Mouse (Mus musculus) midbrain, embryonic 13.5 days (tissue): ENCODE results near the gene Hras. TPM values are rescaled to one million over a fixed set of nuclear protein-coding genes. Genes with fewer than 3 reads are reported as not detected.

Experiments
- ATAC-seq: fragments of 200-750 bp; cut with Nextera tagmentation; 2 replicates; pipeline ENCODE4 v1.8.0; 2017; ENCODE audit warnings: mild to moderate bottlenecking, moderate TSS enrichment, moderate library complexity
- H3K27ac ChIP-seq: fragments of 300-500 bp; sonication (generic); 2 replicates; pipeline ENCODE4 v1.5.1; 2015; ENCODE audit warnings: inconsistent platforms, mild to moderate bottlenecking, moderate library complexity
- H3K27me3 ChIP-seq: fragments of 300-500 bp; sonication (generic); 2 replicates; pipeline ENCODE4 v1.6.1; 2015; ENCODE audit warnings: mild to moderate bottlenecking, inconsistent platforms
- H3K36me3 ChIP-seq: fragments of 300-500 bp; sonication (generic); 2 replicates; pipeline ENCODE4 v1.6.1; 2015; ENCODE audit warnings: mild to moderate bottlenecking, inconsistent platforms
- H3K4me1 ChIP-seq: fragments of 300-500 bp; sonication (generic); replicated peaks from 2 replicates; pipeline ENCODE4 v1.6.1; 2015; ENCODE audit warnings: inconsistent platforms
- H3K4me2 ChIP-seq: fragments of 300-500 bp; sonication (generic); replicated peaks from 2 replicates; pipeline ENCODE4 v1.6.1; 2015; ENCODE audit warnings: moderate library complexity, mild to moderate bottlenecking, inconsistent platforms
- H3K4me3 ChIP-seq: fragments of 300-500 bp; sonication (generic); replicated peaks from 2 replicates; pipeline ENCODE4 v1.5.1; 2015; ENCODE audit warnings: mild to moderate bottlenecking, inconsistent platforms
- H3K9ac ChIP-seq: fragments of 300-500 bp; sonication (generic); replicated peaks from 2 replicates; pipeline ENCODE4 v1.6.1; 2015; ENCODE audit warnings: mild to moderate bottlenecking, inconsistent platforms
- H3K9me3 ChIP-seq: fragments of 300-500 bp; sonication (generic); 2 replicates; pipeline ENCODE4 v1.6.1; 2016; ENCODE audit warnings: mild to moderate bottlenecking, inconsistent platforms
- WGBS: fragments of 180-500 bp; shearing (Covaris S2); methylation state at CpG from one replicate; pipeline ENCODE4 v1.1.7; 2015; 5-methylcytosine and 5-hydroxymethylcytosine counted together
- polyA plus RNA-seq: library from polyadenylated mRNA; unstranded; fragments of >200 nt; fragmentation: Nextera tagmentation; extraction: Ambion mirVana; gene quantifications from 2 replicates; pipeline ENCODE4 v1.2.1, GENCODE M21; 2015

The Hras gene
- polyA plus RNA-seq, 1 experiment from 2014 or later, result 114 TPM

GRCm38 (mm10) chr7:141192776-141193347, 943 bp downstream of the Hras start:
- WGBS, result 29% methylated on average over 12 of the region's 12 CpGs
- H3K4me1 ChIP-seq, result peaks cover 32% of the 10 kb centered on the region

GRCm38 (mm10) chr7:141191796-141192685, 1.8 kb downstream of the Hras start:
- Histone ChIP-seq H3K9ac (peak overlapping the region; percentile 97; the same call in 1 of the 2 replicates), H3K36me3 (peaks cover 38% of the 10 kb centered on the region), H3K27ac (no peak overlapping the region), H3K4me2 (peak overlapping the region; percentile 98), H3K27me3 (no peaks in the 10 kb centered on the region), H3K9me3 (no peaks in the 10 kb centered on the region), H3K4me1 (peaks cover 32% of the 10 kb centered on the region), H3K4me3 (peak overlapping the region; percentile 77)
- ATAC-seq, result no peak
- WGBS, result 90% methylated on average over 24 of the region's 24 CpGs

More at GRCm38 (mm10) chr7:141192776-141193347, 943 bp downstream of the Hras start:
- peaks cover 38% of the 10 kb centered on the region for H3K36me3 ChIP-seq
- no peaks in the 10 kb centered on the region for H3K27me3 ChIP-seq
- peak overlapping the region; percentile 83 for H3K27ac ChIP-seq
- H3K4me3 ChIP-seq, result peak overlapping the region; percentile 77
- ATAC-seq, result no peak
- H3K9ac ChIP-seq, result peak overlapping the region; percentile 97
- H3K9me3 ChIP-seq, result no peaks in the 10 kb centered on the region
- peak overlapping the region; percentile 98 for H3K4me2 ChIP-seq

- no peak for ATAC-seq
- Histone ChIP-seq H3K4me1 (peaks cover 32% of the 10 kb centered on the region), H3K9ac (no peak overlapping the region; the same call in 1 of the 2 replicates), H3K9me3 (no peaks in the 10 kb centered on the region), H3K27me3 (no peaks in the 10 kb centered on the region), H3K4me3 (no peak overlapping the region), H3K27ac (no peak overlapping the region), H3K36me3 (peaks cover 38% of the 10 kb centered on the region), H3K4me2 (no peak overlapping the region)
- 87% methylated on average over 14 of the region's 14 CpGs for WGBS
Observed at GRCm38 (mm10) chr7:141191036-141191435, 2.8 kb downstream of the Hras start.

- no peaks in the 10 kb centered on the region for H3K9me3 ChIP-seq
- peaks cover 38% of the 10 kb centered on the region for H3K36me3 ChIP-seq
- no peak overlapping the region for H3K9ac ChIP-seq
- no peak overlapping the region for H3K27ac ChIP-seq
- no peaks in the 10 kb centered on the region for H3K27me3 ChIP-seq
- peaks cover 26% of the 10 kb centered on the region for H3K4me1 ChIP-seq
- no peak for ATAC-seq
- no peak overlapping the region for H3K4me3 ChIP-seq
- 95% methylated on average over 3 of the region's 3 CpGs for WGBS
- no peak overlapping the region for H3K4me2 ChIP-seq
Observed at GRCm38 (mm10) chr7:141190220-141190619, 3.6 kb downstream of the Hras start.

GRCm38 (mm10) chr7:141188733-141189132, 5.1 kb downstream of the Hras start:
- Histone ChIP-seq H3K4me3 (no peak overlapping the region), H3K9me3 (no peaks in the 10 kb centered on the region), H3K27me3 (no peaks in the 10 kb centered on the region), H3K4me2 (no peak overlapping the region), H3K9ac (no peak overlapping the region), H3K36me3 (peaks cover 38% of the 10 kb centered on the region), H3K27ac (no peak overlapping the region), H3K4me1 (peaks cover 18% of the 10 kb centered on the region)
- no peak for ATAC-seq
- WGBS, result 96% methylated on average over 3 of the region's 3 CpGs

- Histone ChIP-seq H3K4me1 (peaks cover 17% of the 10 kb centered on the region), H3K4me3 (no peak overlapping the region), H3K27ac (no peak overlapping the region), H3K36me3 (peaks cover 38% of the 10 kb centered on the region), H3K9me3 (no peaks in the 10 kb centered on the region), H3K4me2 (no peak overlapping the region), H3K27me3 (no peaks in the 10 kb centered on the region), H3K9ac (no peak overlapping the region)
- 85% methylated on average over 3 of the region's 3 CpGs for WGBS
- no peak for ATAC-seq
Observed at GRCm38 (mm10) chr7:141188194-141188593, 5.6 kb downstream of the Hras start.

GRCm38 (mm10) chr7:141176173-141176572, 17.6 kb downstream of the Hras start:
- Histone ChIP-seq H3K9ac (no peak overlapping the region; the same call in 1 of the 2 replicates), H3K27ac (no peak overlapping the region), H3K4me2 (no peak overlapping the region), H3K36me3 (no peaks in the 10 kb centered on the region), H3K4me1 (peaks cover 15% of the 10 kb centered on the region), H3K27me3 (no peaks in the 10 kb centered on the region), H3K4me3 (no peak overlapping the region), H3K9me3 (no peaks in the 10 kb centered on the region)
- WGBS, result 2% methylated on average over 8 of the region's 8 CpGs
- ATAC-seq, result no peak

GRCm38 (mm10) chr7:141175068-141175467, 18.7 kb downstream of the Hras start:
- H3K27me3 ChIP-seq, result no peaks in the 10 kb centered on the region
- H3K36me3 ChIP-seq, result no peaks in the 10 kb centered on the region
- no peak overlapping the region for H3K9ac ChIP-seq
- no peaks in the 10 kb centered on the region for H3K9me3 ChIP-seq
- WGBS, result 88% methylated on average over 4 of the region's 4 CpGs
- H3K4me3 ChIP-seq, result no peak overlapping the region
- H3K27ac ChIP-seq, result no peak overlapping the region
- peaks cover 16% of the 10 kb centered on the region for H3K4me1 ChIP-seq
- no peak overlapping the region for H3K4me2 ChIP-seq
- no peak for ATAC-seq

GRCm38 (mm10) chr7:141173323-141173850, 20.4 kb downstream of the Hras start:
- H3K36me3 ChIP-seq, result no peaks in the 10 kb centered on the region

GRCm38 (mm10) chr7:141172116-141173006, 21.4 kb downstream of the Hras start, which contains the start of gene Rnh1:
Gene Rnh1, minus strand, starts transcription at chr7:141172857.
- Histone ChIP-seq H3K27ac (peak within 1 kb of the TSS; percentile 96), H3K36me3 (no peaks in the 10 kb centered on the region), H3K4me3 (peak within 1 kb of the TSS; percentile 54), H3K27me3 (no peaks in the 10 kb centered on the region), H3K4me1 (peaks cover 25% of the 10 kb centered on the region), H3K9me3 (no peaks in the 10 kb centered on the region), H3K9ac (peak within 1 kb of the TSS; percentile 71), H3K4me2 (peak within 1 kb of the TSS; percentile 66)
- ATAC-seq, result peak; percentile 99
- WGBS, result 5% methylated on average over 55 of the region's 55 CpGs

More at GRCm38 (mm10) chr7:141173323-141173850, 20.4 kb downstream of the Hras start:
- Histone ChIP-seq H3K9me3 (no peaks in the 10 kb centered on the region), H3K4me3 (peak overlapping the region; percentile 54), H3K4me1 (peaks cover 18% of the 10 kb centered on the region), H3K9ac (peak overlapping the region; percentile 71; the same call in 1 of the 2 replicates), H3K4me2 (peak overlapping the region; percentile 66), H3K27me3 (no peaks in the 10 kb centered on the region), H3K27ac (no peak overlapping the region)
- 91% methylated on average over 5 of the region's 5 CpGs for WGBS
- no peak for ATAC-seq

GRCm38 (mm10) chr7:141169866-141170265, 23.9 kb downstream of the Hras start:
- Histone ChIP-seq H3K27ac (no peak overlapping the region), H3K9me3 (no peaks in the 10 kb centered on the region), H3K4me1 (peaks cover 25% of the 10 kb centered on the region), H3K9ac (no peak overlapping the region), H3K4me3 (no peak overlapping the region), H3K27me3 (no peaks in the 10 kb centered on the region), H3K4me2 (no peak overlapping the region), H3K36me3 (peaks cover 13% of the 10 kb centered on the region)
- no peak for ATAC-seq
